Mouse (Mus musculus): ENCODE results near the gene Xdh.

DNA sequence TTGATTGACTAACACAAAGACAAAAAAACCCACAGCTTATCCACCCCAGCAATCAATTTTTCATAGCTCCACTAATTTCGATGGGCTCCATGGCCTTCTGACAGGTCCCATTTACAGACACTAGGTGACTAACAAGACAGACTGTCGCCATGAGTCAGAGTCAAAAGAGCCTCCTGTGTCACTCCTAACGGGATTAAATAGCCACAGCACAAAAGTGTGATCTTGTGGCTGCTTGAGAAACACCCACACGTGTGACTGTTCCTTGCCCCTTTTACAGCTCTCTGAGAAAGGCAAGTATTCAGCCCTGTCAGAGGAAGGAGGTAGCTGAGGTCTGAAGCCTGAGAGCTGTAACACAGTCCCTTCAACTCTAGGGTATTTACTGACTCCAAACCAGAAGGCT, 96.3 kb downstream of the Xdh start:
- no peak for TF ChIP-seq CTCF (conservative IDR thresholded peaks at IDR 0.05; ENCODE audit: insufficient read depth, insufficient read length, low read depth, low read length)
- no peak for TF ChIP-seq POLR2A (IDR thresholded peaks at IDR 0.05; ENCODE audit: low read depth, low read length)

All from kidney, adult 2 months (tissue).